Mouse (Mus musculus) lung, adult 2 months (tissue): ENCODE results near the gene Trim56.

Source experiments
- CTCF ChIP-seq: fragments of 200-500 bp; IDR thresholded peaks from 2 replicates; pipeline ENCODE4 v1.5.1; 2011; ENCODE audit warnings: mild to moderate bottlenecking, low read length, control low read depth; ENCODE audit not compliant: insufficient read depth
- POLR2A ChIP-seq: fragments of 200-500 bp; IDR thresholded peaks from 2 replicates; pipeline ENCODE4 v1.6.1; 2011; ENCODE audit warnings: low read depth, mild to moderate bottlenecking, control low read depth, low read length, borderline replicate concordance; ENCODE audit errors: extremely low read depth

- TF ChIP-seq CTCF (no peak), POLR2A (no peak)
Observed at GRCm38 (mm10) chr5:137140836-137141235, 24.8 kb upstream of the Trim56 start.
